8 mouse cellular contexts compared by ENCODE assay signal in genomic region chr1:132210922-132211321, GRCm38 (mm10). TPM values are rescaled to one million over a fixed set of nuclear protein-coding genes. Genes with fewer than 3 reads are reported as not detected.
DNase-seq lines count a peak whose midpoint lies in the region; ATAC-seq and TF ChIP-seq lines count a peak whose summit lies in the region.

No protein-coding gene starts in this region.

- in situ Hi-C loops in CH12.LX (cut with MboI; ENCODE audit: low pct_ligation_motif_present, low pct_unique_long_range_greater_than_20kb, low sequenced_read_pairs), result loop anchor here (10.0 kb wide), 1 partner anchor 46 kb away; no protein-coding TSS in a partner anchor

- TF ChIP-seq RAD21 in CH12.LX (IDR thresholded peaks at IDR 0.05; ENCODE audit: low read depth, low read length), result peak; percentile 62

- H3K4me3 ChIP-seq in heart, postnatal 0 days (ENCODE audit: low read depth, low read length), result no peak overlapping the region
- no peak overlapping the region for H3K4me3 ChIP-seq in heart, embryonic 11.5 days (ENCODE audit: low read depth, low read length)
- no peak overlapping the region for H3K4me3 ChIP-seq in CH12.LX (replicated peaks in 1 of 3; ENCODE audit: low read depth in 2 of 3, low read length in 2 of 3, poor library complexity in 1 of 3)
- H3K4me3 ChIP-seq in bone marrow macrophage, adult 2 months (ENCODE audit: insufficient read depth, low read length), result no peak overlapping the region
- no peak overlapping the region for H3K4me3 ChIP-seq in liver, embryonic 13.5 days (replicated peaks)

- H3K9me3 ChIP-seq in heart, postnatal 0 days (replicated peaks; ENCODE audit: control insufficient read depth, low read length), result no peaks in the 10 kb centered on the region
- H3K9me3 ChIP-seq in heart, embryonic 11.5 days (replicated peaks; ENCODE audit: control insufficient read depth, low read length), result no peaks in the 10 kb centered on the region
- no peaks in the 10 kb centered on the region for H3K9me3 ChIP-seq in CH12.LX (replicated peaks; ENCODE audit: low read length)
- no peaks in the 10 kb centered on the region for H3K9me3 ChIP-seq in liver, embryonic 13.5 days (replicated peaks)

- TF ChIP-seq POLR2A in CH12.LX (IDR thresholded peaks at IDR 0.05; ENCODE audit: low read depth, low read length), result no peak
- TF ChIP-seq POLR2A in bone marrow macrophage, adult 2 months (IDR thresholded peaks at IDR 0.05; ENCODE audit: borderline replicate concordance, low read depth, low read length), result no peak

- TF ChIP-seq CTCF in heart, postnatal 0 days (IDR thresholded peaks at IDR 0.05; ENCODE audit: low read depth), result peak; percentile 49
- peak; percentile 71 for TF ChIP-seq CTCF in CH12.LX (conservative IDR thresholded peaks at IDR 0.05 in 1 of 2, IDR thresholded peaks at IDR 0.05 in 1 of 2; ENCODE audit: low read depth in 2 of 2, low read length in 2 of 2)
- peak; percentile 62 for TF ChIP-seq CTCF in bone marrow macrophage, adult 2 months (IDR thresholded peaks at IDR 0.05; ENCODE audit: low read depth, low read length)

- peaks cover 40% of the 10 kb centered on the region for H3K27me3 ChIP-seq in heart, postnatal 0 days (ENCODE audit: control insufficient read depth, insufficient read depth, low read length)
- H3K27me3 ChIP-seq in heart, embryonic 11.5 days (ENCODE audit: control insufficient read depth, insufficient read depth, low read length), result peaks cover 11% of the 10 kb centered on the region
- H3K27me3 ChIP-seq in CH12.LX (replicated peaks), result peaks cover 87% of the 10 kb centered on the region
- peaks cover 68% of the 10 kb centered on the region for H3K27me3 ChIP-seq in liver, embryonic 13.5 days

- no peaks in the 10 kb centered on the region for H3K4me1 ChIP-seq in heart, postnatal 0 days (ENCODE audit: control insufficient read depth, insufficient read depth)
- H3K4me1 ChIP-seq in heart, embryonic 11.5 days (ENCODE audit: control insufficient read depth, insufficient read depth, low read length), result peaks cover 24% of the 10 kb centered on the region
- peaks cover 0 to 2% of the 10 kb centered on the region in 2 experiments; a peak in 2 of 4 replicates for H3K4me1 ChIP-seq in CH12.LX (ENCODE audit: control insufficient read depth in 1 of 2, insufficient read depth in 2 of 2)
- H3K4me1 ChIP-seq in bone marrow macrophage, adult 2 months (ENCODE audit: control insufficient read depth, insufficient read depth, low read length), result peaks cover 2% of the 10 kb centered on the region; the same call in 1 of the 2 replicates
- H3K4me1 ChIP-seq in liver, embryonic 13.5 days (replicated peaks), result 0 out of 2 replicates have a peak, but pooled peaks cover 7% of the 10 kb centered on the region

- no peaks in the 10 kb centered on the region for H3K36me3 ChIP-seq in heart, postnatal 0 days (replicated peaks; ENCODE audit: control insufficient read depth, insufficient read depth, low read length)
- H3K36me3 ChIP-seq in heart, embryonic 11.5 days (ENCODE audit: control insufficient read depth, insufficient read depth, low read length), result no peaks in the 10 kb centered on the region
- H3K36me3 ChIP-seq in CH12.LX (replicated peaks in 1 of 2; ENCODE audit: control insufficient read depth in 1 of 2, insufficient read depth in 1 of 2, low read length in 1 of 2), result no peaks in the 10 kb centered on the region
- H3K36me3 ChIP-seq in liver, embryonic 13.5 days, result no peaks in the 10 kb centered on the region

- no peak for ATAC-seq in heart, postnatal 0 days (ENCODE audit: insufficient read depth, low read depth)
- no peak for ATAC-seq in heart, embryonic 11.5 days (replicated peaks; ENCODE audit: insufficient number of reproducible peaks, low FRiP score, low TSS enrichment)
- ATAC-seq in liver, embryonic 13.5 days (ENCODE audit: low read depth), result no peak

- 23% methylated on average over 7 of the region's 7 CpGs for WGBS in heart, postnatal 0 days
- 16% methylated on average over 7 of the region's 7 CpGs for WGBS in heart, embryonic 11.5 days (ENCODE audit: insufficient replicate concordance)
- 8% methylated on average over 7 of the region's 7 CpGs for WGBS in liver, embryonic 13.5 days (ENCODE audit: insufficient replicate concordance)

- no peaks in the 10 kb centered on the region for H3K79me2 ChIP-seq in CH12.LX (replicated peaks; ENCODE audit: control insufficient read depth, extremely low read depth, insufficient read depth, poor library complexity, severe bottlenecking)

- dilution Hi-C loops in CH12.LX (cut with MboI; ENCODE audit: extremely low pct_ligation_motif_present, extremely low pct_unique_long_range_greater_than_20kb, low sequenced_read_pairs), result no loop called here

- no peak overlapping the region for H3K9ac ChIP-seq in heart, postnatal 0 days (replicated peaks; ENCODE audit: low read depth, low read length)
- H3K9ac ChIP-seq in heart, embryonic 11.5 days (ENCODE audit: low read depth, low read length), result no peak overlapping the region
- no peak overlapping the region for H3K9ac ChIP-seq in CH12.LX (ENCODE audit: insufficient read depth, low read depth)
- H3K9ac ChIP-seq in liver, embryonic 13.5 days, result no peak overlapping the region

- no peak overlapping the region for H3K27ac ChIP-seq in heart, postnatal 0 days (ENCODE audit: low read depth)
- H3K27ac ChIP-seq in heart, embryonic 11.5 days (ENCODE audit: low read depth, low read length), result no peak overlapping the region
- no peak overlapping the region for H3K27ac ChIP-seq in CH12.LX (ENCODE audit: insufficient read depth, low read depth)
- H3K27ac ChIP-seq in bone marrow macrophage, adult 2 months (ENCODE audit: insufficient read depth, low read depth, low read length), result no peak overlapping the region
- no peak overlapping the region for H3K27ac ChIP-seq in liver, embryonic 13.5 days

- TF ChIP-seq EP300 in heart, postnatal 0 days (IDR thresholded peaks at IDR 0.05; ENCODE audit: low read depth), result no peak
- no peak for TF ChIP-seq EP300 in CH12.LX (IDR thresholded peaks at IDR 0.05; ENCODE audit: low read length)

- no peak overlapping the region for H3K4me2 ChIP-seq in heart, postnatal 0 days (ENCODE audit: low read depth, low read length)
- H3K4me2 ChIP-seq in heart, embryonic 11.5 days, result no peak overlapping the region
- H3K4me2 ChIP-seq in CH12.LX (ENCODE audit: insufficient read depth, low read depth, poor library complexity, severe bottlenecking), result no peak overlapping the region
- no peak overlapping the region for H3K4me2 ChIP-seq in liver, embryonic 13.5 days

- DNase-seq in heart, postnatal 0 days (ENCODE audit: low spot score), result peak; percentile 6
- DNase-seq in CH12.LX (ENCODE audit: extremely low read depth), result peak; percentile 50
- DNase-seq in liver, embryonic 13.5 days, result peak; percentile 15
- peak; percentile 36 for DNase-seq in thymus, postnatal 14 days
- DNase-seq in spleen, postnatal 36 days (ENCODE audit: low spot score in 2 of 2), result no peak
- no peak for DNase-seq in Muller cell, postnatal 12 days (ENCODE audit: inconsistent ontology term)

TF ChIP-seq in CH12.LX, 34 proteins besides CTCF, POLR2A, EP300 and RAD21:
- TF ChIP-seq SMC3 (IDR thresholded peaks at IDR 0.05; ENCODE audit: low read depth, low read length) (peak; percentile 63), E2F4 (IDR thresholded peaks at IDR 0.05; ENCODE audit: insufficient replicate concordance, low read depth, low read length) (no peak), TBP (conservative IDR thresholded peaks at IDR 0.05; ENCODE audit: low read depth, low read length) (no peak), ZMIZ1 (IDR thresholded peaks at IDR 0.05; ENCODE audit: low read depth, low read length) (no peak), USF1 (IDR thresholded peaks at IDR 0.05; ENCODE audit: low read depth, low read length) (no peak)

RNA-seq across cellular contexts. Expression of gene Gm10188, which starts 18.6 kb away (rescaled TPM):
- total RNA-seq in heart, postnatal 0 days (2014; rRNA removed; ENCODE audit: low replicate concordance), result not detected in 2 replicates
- polyA plus RNA-seq in heart, postnatal 0 days (2015; fragmentation: Nextera tagmentation; extraction: Ambion mirVana), result not detected in 2 replicates
- polyA plus RNA-seq in heart, embryonic 11.5 days (2014; fragmentation: Nextera tagmentation; extraction: Ambion mirVana), result not detected in 2 replicates
- total RNA-seq in CH12.LX (2012; rRNA removed), result not detected in 2 replicates
- not detected in 2 replicates for total RNA-seq in CH12.LX (2014; rRNA removed)
- polyA plus RNA-seq in CH12.LX (2012; ENCODE audit: insufficient read length, low read depth), result not detected in 2 replicates
- polyA plus RNA-seq in bone marrow macrophage, adult 2 months (2012; ENCODE audit: insufficient read depth, insufficient read length, missing spikeins), result not detected in 2 replicates
- polyA plus RNA-seq in liver, embryonic 13.5 days (2015; fragmentation: Nextera tagmentation; extraction: Ambion mirVana), result not detected in 2 replicates

RNA-seq across cellular contexts. Expression of gene AC124108.1, which starts 19.7 kb away (rescaled TPM):
- total RNA-seq in heart, postnatal 0 days (2014; rRNA removed; ENCODE audit: low replicate concordance), result 0.39 TPM in 1 of 2 replicates, not detected in the other
- polyA plus RNA-seq in heart, postnatal 0 days (2015; fragmentation: Nextera tagmentation; extraction: Ambion mirVana), result not detected in 2 replicates
- 0.03 TPM in 1 of 2 replicates, not detected in the other for polyA plus RNA-seq in heart, embryonic 11.5 days (2014; fragmentation: Nextera tagmentation; extraction: Ambion mirVana)
- total RNA-seq in CH12.LX (2012; rRNA removed) (not detected in 2 replicates), CH12.LX (2014; rRNA removed) (not detected in 2 replicates)
- not detected in 2 replicates for polyA plus RNA-seq in CH12.LX (2012; ENCODE audit: insufficient read length, low read depth)
- polyA plus RNA-seq in bone marrow macrophage, adult 2 months (2012; ENCODE audit: insufficient read depth, insufficient read length, missing spikeins), result not detected in 2 replicates
- not detected in 2 replicates for polyA plus RNA-seq in liver, embryonic 13.5 days (2015; fragmentation: Nextera tagmentation; extraction: Ambion mirVana)

RNA-seq across cellular contexts. Expression of gene Lemd1, which starts 19.7 kb away (rescaled TPM):
- total RNA-seq in heart, postnatal 0 days (2014; rRNA removed; ENCODE audit: low replicate concordance), result not detected in 2 replicates
- not detected in 2 replicates for polyA plus RNA-seq in heart, postnatal 0 days (2015; fragmentation: Nextera tagmentation; extraction: Ambion mirVana)
- polyA plus RNA-seq in heart, embryonic 11.5 days (2014; fragmentation: Nextera tagmentation; extraction: Ambion mirVana), result not detected in 2 replicates
- total RNA-seq in CH12.LX (2012; rRNA removed) (not detected in 2 replicates), CH12.LX (2014; rRNA removed) (not detected in 2 replicates)
- not detected in 2 replicates for polyA plus RNA-seq in CH12.LX (2012; ENCODE audit: insufficient read length, low read depth)
- polyA plus RNA-seq in bone marrow macrophage, adult 2 months (2012; ENCODE audit: insufficient read depth, insufficient read length, missing spikeins), result not detected in 2 replicates
- not detected in 2 replicates for polyA plus RNA-seq in liver, embryonic 13.5 days (2015; fragmentation: Nextera tagmentation; extraction: Ambion mirVana)

Comparison
In these comparisons a context has a peak if more than half of its experiments do, and no peak if none do; other contexts are left out.
1. DNase-seq: peak in heart, postnatal 0 days (single experiment), CH12.LX (single experiment), liver, embryonic 13.5 days (single experiment) and thymus, postnatal 14 days (single experiment); none in spleen, postnatal 36 days (0 of 2) and Muller cell, postnatal 12 days (single experiment).
2. Peak in every context shown above with its lines, with median percentiles within 50 percentile points of each other: CTCF ChIP-seq.